Mouse (Mus musculus) limb, embryonic 12.5 days (tissue): Measurements from ENCODE around the gene Rplp1. TPM values are rescaled to one million over a fixed set of nuclear protein-coding genes. Genes with fewer than 3 reads are reported as not detected.

Experiments used
- ATAC-seq: fragments of 200-750 bp; cut with Nextera tagmentation; 2 replicates; pipeline ENCODE4 v1.8.0; 2017; ENCODE audit warnings: low read depth, moderate TSS enrichment; ENCODE audit not compliant: insufficient number of reproducible peaks, insufficient read depth, low FRiP score, low TSS enrichment
- H3K27ac ChIP-seq: fragments of 300-500 bp; sonication (generic); 2 replicates; pipeline ENCODE4 v1.5.1; 2016; ENCODE audit warnings: mild to moderate bottlenecking, moderate library complexity
- H3K27me3 ChIP-seq: fragments of 300-500 bp; sonication (generic); 2 replicates; pipeline ENCODE4 v1.6.1; 2016; ENCODE audit warnings: mild to moderate bottlenecking, moderate library complexity
- H3K36me3 ChIP-seq: fragments of 300-500 bp; sonication (generic); 2 replicates; pipeline ENCODE4 v1.6.1; 2016; ENCODE audit warnings: mild to moderate bottlenecking, moderate library complexity
- H3K4me1 ChIP-seq: fragments of 300-500 bp; sonication (generic); replicated peaks from 2 replicates; pipeline ENCODE4 v1.6.1; 2016
- H3K4me2 ChIP-seq: fragments of 300-500 bp; sonication (generic); 2 replicates; pipeline ENCODE4 v1.6.1; 2016; ENCODE audit warnings: mild to moderate bottlenecking, moderate library complexity
- H3K4me3 ChIP-seq: fragments of 300-500 bp; sonication (generic); replicated peaks from 2 replicates; pipeline ENCODE4 v1.5.1; 2016; ENCODE audit warnings: mild to moderate bottlenecking
- H3K9ac ChIP-seq: fragments of 300-500 bp; sonication (generic); replicated peaks from 2 replicates; pipeline ENCODE4 v1.6.1; 2016; ENCODE audit warnings: mild to moderate bottlenecking, moderate library complexity
- H3K9me3 ChIP-seq: fragments of 300-500 bp; sonication (generic); 2 replicates; pipeline ENCODE4 v1.6.1; 2016; ENCODE audit warnings: mild to moderate bottlenecking, moderate library complexity
- WGBS: fragments of 180-500 bp; shearing (Covaris S2); methylation state at CpG from one replicate; pipeline ENCODE4 v1.1.7; 2016; 5-methylcytosine and 5-hydroxymethylcytosine counted together
- polyA plus RNA-seq: library from polyadenylated mRNA; unstranded; fragments of >200 nt; fragmentation: Nextera tagmentation; extraction: Ambion mirVana; gene quantifications from 2 replicates; pipeline ENCODE4 v1.2.1, GENCODE M21; 2016

Gene Rplp1
- polyA plus RNA-seq, 1 experiment from 2014 or later, result 1,109 TPM

GRCm38 (mm10) chr9:61941054-61941453 is 26.7 kb upstream of the Rplp1 start:
- Histone ChIP-seq H3K9ac (no peak overlapping the region), H3K27me3 (no peaks in the 10 kb centered on the region), H3K4me3 (no peak overlapping the region), H3K36me3 (peaks cover 71% of the 10 kb centered on the region), H3K4me2 (no peak overlapping the region), H3K9me3 (no peaks in the 10 kb centered on the region), H3K27ac (no peak overlapping the region), H3K4me1 (peaks cover 7% of the 10 kb centered on the region)
- no peak for ATAC-seq
- 92% methylated on average over 3 of the region's 3 CpGs for WGBS

- H3K9me3 ChIP-seq, result no peaks in the 10 kb centered on the region
- no peak overlapping the region for H3K27ac ChIP-seq
- no peak for ATAC-seq
- no peak overlapping the region for H3K4me3 ChIP-seq
- peaks cover 96% of the 10 kb centered on the region for H3K36me3 ChIP-seq
- no peaks in the 10 kb centered on the region for H3K4me1 ChIP-seq
- 82% methylated on average over 2 of the region's 2 CpGs for WGBS
- no peak overlapping the region for H3K4me2 ChIP-seq
- no peak overlapping the region for H3K9ac ChIP-seq
- no peaks in the 10 kb centered on the region for H3K27me3 ChIP-seq
Observed at GRCm38 (mm10) chr9:61933333-61933732, 19.0 kb upstream of the Rplp1 start.

GRCm38 (mm10) chr9:61932009-61932408 is 17.7 kb upstream of the Rplp1 start:
- whole genome bisulfite sequencing, result 93% methylated on average over 3 of the region's 3 CpGs
- H3K4me1 ChIP-seq, result no peaks in the 10 kb centered on the region
- no peak overlapping the region for H3K4me3 ChIP-seq
- H3K27ac ChIP-seq, result no peak overlapping the region
- no peak for ATAC-seq
- H3K4me2 ChIP-seq, result no peak overlapping the region
- no peak overlapping the region for H3K9ac ChIP-seq
- H3K36me3 ChIP-seq, result peaks cover 97% of the 10 kb centered on the region
- H3K27me3 ChIP-seq, result no peaks in the 10 kb centered on the region
- no peaks in the 10 kb centered on the region for H3K9me3 ChIP-seq

- Histone ChIP-seq H3K9ac (no peak overlapping the region), H3K4me2 (no peak overlapping the region), H3K9me3 (no peaks in the 10 kb centered on the region), H3K27ac (no peak overlapping the region), H3K27me3 (no peaks in the 10 kb centered on the region), H3K4me3 (no peak overlapping the region), H3K4me1 (no peaks in the 10 kb centered on the region), H3K36me3 (peaks cover 97% of the 10 kb centered on the region)
- WGBS, result 93% methylated on average over 10 of the region's 10 CpGs
- no peak for ATAC-seq
Observed at GRCm38 (mm10) chr9:61925086-61925660, 10.8 kb upstream of the Rplp1 start.

- Histone ChIP-seq H3K36me3 (peaks cover 86% of the 10 kb centered on the region), H3K9me3 (no peaks in the 10 kb centered on the region), H3K4me2 (no peak overlapping the region), H3K27me3 (no peaks in the 10 kb centered on the region), H3K4me3 (no peak overlapping the region), H3K4me1 (no peaks in the 10 kb centered on the region), H3K27ac (no peak overlapping the region), H3K9ac (no peak overlapping the region)
- WGBS, result 93% methylated on average over 6 of the region's 6 CpGs
- no peak for ATAC-seq
Observed at GRCm38 (mm10) chr9:61920331-61920730, 6.0 kb upstream of the Rplp1 start.

- no peak overlapping the region for H3K4me3 ChIP-seq
- peaks cover 3% of the 10 kb centered on the region; the same call in 1 of the 2 replicates for H3K4me1 ChIP-seq
- H3K9me3 ChIP-seq, result no peaks in the 10 kb centered on the region
- 91% methylated on average over 5 of the region's 5 CpGs for WGBS
- H3K36me3 ChIP-seq, result peaks cover 78% of the 10 kb centered on the region
- no peaks in the 10 kb centered on the region for H3K27me3 ChIP-seq
- no peak overlapping the region for H3K9ac ChIP-seq
- H3K27ac ChIP-seq, result no peak overlapping the region
- ATAC-seq, result no peak
- H3K4me2 ChIP-seq, result no peak overlapping the region
Observed at GRCm38 (mm10) chr9:61919464-61919863, 5.1 kb upstream of the Rplp1 start.

- Histone ChIP-seq H3K9ac (no peak overlapping the region), H3K4me1 (peaks cover 15% of the 10 kb centered on the region), H3K4me3 (no peak overlapping the region), H3K36me3 (peaks cover 68% of the 10 kb centered on the region), H3K27ac (no peak overlapping the region), H3K9me3 (no peaks in the 10 kb centered on the region), H3K27me3 (no peaks in the 10 kb centered on the region), H3K4me2 (no peak overlapping the region)
- WGBS, result 87% methylated on average over 6 of the region's 6 CpGs
- no peak for ATAC-seq
Observed at GRCm38 (mm10) chr9:61917436-61917835, 3.1 kb upstream of the Rplp1 start.

- no peak overlapping the region for H3K9ac ChIP-seq
- no peaks in the 10 kb centered on the region for H3K27me3 ChIP-seq
- WGBS, result 92% methylated on average over 3 of the region's 3 CpGs
- H3K27ac ChIP-seq, result no peak overlapping the region
- no peak overlapping the region for H3K4me2 ChIP-seq
- H3K4me3 ChIP-seq, result no peak overlapping the region
- H3K4me1 ChIP-seq, result peaks cover 15% of the 10 kb centered on the region
- peaks cover 68% of the 10 kb centered on the region for H3K36me3 ChIP-seq
- H3K9me3 ChIP-seq, result no peaks in the 10 kb centered on the region
- ATAC-seq, result no peak
Observed at GRCm38 (mm10) chr9:61916986-61917385, 2.6 kb upstream of the Rplp1 start.

GRCm38 (mm10) chr9:61915393-61916005 is 1.2 kb upstream of the Rplp1 start:
- Histone ChIP-seq H3K9ac (peak overlapping the region; percentile 64; the same call in 1 of the 2 replicates), H3K9me3 (no peaks in the 10 kb centered on the region), H3K27me3 (no peaks in the 10 kb centered on the region), H3K36me3 (peaks cover 67% of the 10 kb centered on the region), H3K4me2 (peak overlapping the region; percentile 77), H3K27ac (peak overlapping the region; percentile 94), H3K4me1 (peaks cover 18% of the 10 kb centered on the region), H3K4me3 (peak overlapping the region; percentile 90)
- 41% methylated on average over 4 of the region's 4 CpGs for WGBS
- ATAC-seq, result no peak

- WGBS, result 2% methylated on average over 13 of the region's 13 CpGs
- peak overlapping the region; percentile 90 for H3K4me3 ChIP-seq
- H3K4me2 ChIP-seq, result peak overlapping the region; percentile 77
- no peaks in the 10 kb centered on the region for H3K27me3 ChIP-seq
- peaks cover 61% of the 10 kb centered on the region for H3K36me3 ChIP-seq
- ATAC-seq, result no peak
- H3K4me1 ChIP-seq, result peaks cover 18% of the 10 kb centered on the region
- H3K27ac ChIP-seq, result peak overlapping the region; percentile 94
- H3K9me3 ChIP-seq, result no peaks in the 10 kb centered on the region
- peak overlapping the region; percentile 64 for H3K9ac ChIP-seq
Observed at GRCm38 (mm10) chr9:61914917-61915300, 567 bp upstream of the Rplp1 start.

GRCm38 (mm10) chr9:61911300-61912128 is 2.8 kb downstream of the Rplp1 start:
- H3K36me3 ChIP-seq, result peaks cover 34% of the 10 kb centered on the region
- H3K4me3 ChIP-seq, result no peak overlapping the region
- H3K4me2 ChIP-seq, result no peak overlapping the region
- 42% methylated on average over 6 of the region's 6 CpGs for WGBS
- no peaks in the 10 kb centered on the region for H3K9me3 ChIP-seq
- peaks cover 18% of the 10 kb centered on the region for H3K4me1 ChIP-seq
- no peaks in the 10 kb centered on the region for H3K27me3 ChIP-seq
- no peak overlapping the region for H3K27ac ChIP-seq
- no peak for ATAC-seq
- H3K9ac ChIP-seq, result no peak overlapping the region
